Mouse (Mus musculus) MEL (cell line): ENCODE measurements around the gene Actr1a.

Experiments used
- CTCF ChIP-seq, 3 experiments: IDR thresholded peaks in 2 of 3; conservative IDR thresholded peaks in 1 of 3; 2 replicates each; pipeline ENCODE4 v1.5.1; 2011 to 2012; ENCODE audit warnings: low read length in 3 of 3, low read depth in 2 of 3, mild to moderate bottlenecking in 2 of 3, improper control_type of control experiment in 1 of 3, inconsistent platforms in 1 of 3, mixed read lengths in 1 of 3, moderate library complexity in 1 of 3; ENCODE audit not compliant: control insufficient read depth in 1 of 3, insufficient read depth in 1 of 3, poor library complexity in 1 of 3, severe bottlenecking in 1 of 3
- MAX ChIP-seq: IDR thresholded peaks from 2 replicates; pipeline ENCODE4 v1.6.1; 2011; ENCODE audit warnings: low read length, improper control_type of control experiment
- MAZ ChIP-seq: IDR thresholded peaks from 2 replicates; pipeline ENCODE4 v1.6.1; 2012; ENCODE audit warnings: low read depth, mild to moderate bottlenecking, inconsistent platforms, low read length, improper control_type of control experiment
- POLR2A ChIP-seq, 2 experiments: IDR thresholded peaks; 2 replicates each; pipeline ENCODE4 v1.6.1; 2011 to 2012; ENCODE audit warnings: low read length in 2 of 2, mild to moderate bottlenecking in 2 of 2, control low read depth in 1 of 2, improper control_type of control experiment in 1 of 2, low read depth in 1 of 2, moderate library complexity in 1 of 2; ENCODE audit not compliant: control insufficient read depth in 1 of 2, insufficient read depth in 1 of 2, poor library complexity in 1 of 2
- RCOR1 ChIP-seq: IDR thresholded peaks from 2 replicates; pipeline ENCODE4 v1.6.1; 2012; ENCODE audit warnings: low read depth, mild to moderate bottlenecking, inconsistent platforms, low read length, improper control_type of control experiment

DNA sequence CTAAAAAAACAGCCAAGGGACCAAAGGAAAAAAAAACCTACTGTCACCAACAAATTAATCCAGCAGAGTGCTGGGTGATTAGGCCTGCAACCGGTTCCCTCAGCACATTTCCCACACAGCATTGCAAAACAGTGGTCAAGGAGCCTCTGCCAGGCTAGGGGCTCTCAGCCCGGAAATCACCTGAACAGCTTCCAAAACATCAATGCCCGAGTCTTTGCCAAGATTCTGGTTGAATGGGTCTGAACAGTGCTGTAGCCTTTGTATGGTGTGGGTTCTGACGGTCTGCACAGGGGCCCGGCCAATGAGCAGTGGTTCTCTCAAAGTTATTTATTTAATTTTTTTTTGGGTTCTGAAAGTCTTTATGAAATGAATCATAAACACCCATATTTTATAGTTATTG, 20.1 kb downstream of the Actr1a start:
- TF ChIP-seq CTCF (IDR thresholded peaks at IDR 0.05 in 2 of 3, conservative IDR thresholded peaks at IDR 0.05 in 1 of 3; ENCODE audit: control insufficient read depth in 1 of 3, insufficient read depth in 1 of 3, low read depth in 2 of 3, low read length in 3 of 3, poor library complexity in 1 of 3, severe bottlenecking in 1 of 3) (no peak), MAX (no peak), POLR2A (IDR thresholded peaks at IDR 0.05; ENCODE audit: control insufficient read depth in 1 of 2, insufficient read depth in 1 of 2, low read depth in 1 of 2, low read length in 2 of 2, poor library complexity in 1 of 2) (no peak), RCOR1 (no peak), MAZ (no peak)
